Mouse (Mus musculus): ENCODE data around the gene Snapc4.

Gene Snapc4

DNA sequence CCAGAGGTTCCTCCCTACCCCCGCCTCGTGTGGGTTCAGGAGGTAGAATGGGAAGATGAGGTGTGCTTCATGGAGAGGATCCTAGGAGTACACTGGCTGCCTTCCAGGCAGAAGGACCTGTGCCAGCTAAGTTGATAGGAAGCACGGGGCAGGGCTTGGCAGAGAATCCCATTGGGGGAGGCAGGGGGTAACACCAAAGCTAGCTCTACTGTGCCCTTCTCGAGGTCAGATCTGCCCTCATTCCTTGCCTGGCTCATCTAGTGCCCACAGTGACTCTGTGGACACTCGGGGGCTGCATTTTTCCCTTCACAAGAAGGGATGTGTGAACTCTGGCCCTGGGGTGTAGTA lies 41.3 kb downstream of the Snapc4 start:
- no peak for DNase-seq (ENCODE audit: low read depth)

DNA sequence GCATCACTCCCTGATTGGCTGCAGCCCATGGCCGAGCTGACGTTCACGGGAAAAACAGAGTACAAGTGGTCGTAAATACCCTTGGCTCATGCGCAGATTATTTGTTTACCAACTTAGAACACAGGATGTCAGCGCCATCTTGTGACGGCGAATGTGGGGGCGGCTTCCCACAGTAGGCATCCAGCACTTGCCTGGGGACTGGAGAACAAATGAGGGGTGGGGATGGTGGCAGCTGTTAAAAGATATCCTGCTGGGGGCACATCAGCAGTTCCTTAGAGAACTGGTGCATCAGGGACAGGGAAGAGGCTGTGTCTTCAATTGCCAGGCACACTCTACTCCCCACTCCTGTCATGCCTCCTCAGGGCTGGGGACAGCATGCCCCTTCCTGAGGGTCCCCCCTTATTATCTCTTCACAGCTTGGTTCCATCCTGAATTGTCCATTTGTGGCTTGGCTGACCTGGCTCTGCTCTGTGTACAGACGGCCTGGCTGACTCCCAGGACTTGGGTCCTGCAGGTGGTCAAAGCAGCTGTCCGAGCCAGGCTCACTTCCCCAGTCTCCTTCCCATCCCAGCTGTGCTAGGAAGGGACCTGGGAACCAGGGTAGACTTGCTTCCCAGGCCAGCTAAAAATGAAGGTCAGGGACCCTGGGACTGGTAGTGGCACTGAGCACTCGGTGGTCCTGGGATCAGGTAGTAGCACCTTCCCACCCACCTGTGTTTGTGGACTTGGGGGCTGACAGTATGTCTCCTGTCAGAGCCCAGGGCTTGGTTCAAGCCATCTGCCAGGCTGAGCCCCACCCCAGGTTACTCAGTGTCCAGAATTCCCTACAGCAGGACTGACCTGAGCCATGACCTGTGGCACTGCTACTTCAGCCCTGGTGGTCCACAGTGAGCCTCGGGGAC lies 41.9 kb downstream of the Snapc4 start:
- no peak for DNase-seq (ENCODE audit: low read depth)

DNA sequence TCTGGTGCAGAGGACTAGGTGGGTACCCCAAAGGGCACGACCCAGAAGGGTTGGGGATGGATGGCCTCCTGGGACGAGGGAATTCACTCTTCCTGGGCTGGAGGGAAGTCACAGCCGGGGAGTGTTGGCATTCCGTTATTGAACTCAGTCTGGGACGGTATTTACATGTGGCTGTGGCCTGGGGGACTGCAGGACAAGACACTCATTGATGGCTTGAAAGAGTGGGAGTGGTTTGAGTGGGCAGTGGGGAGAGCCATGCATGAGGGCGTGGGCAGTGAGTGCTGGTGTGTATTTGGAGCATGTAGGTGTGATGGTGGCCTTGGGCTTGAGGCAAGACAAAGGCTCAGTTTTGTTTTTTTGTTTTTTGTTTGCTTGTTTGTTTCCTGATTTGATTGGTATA lies 49.8 kb downstream of the Snapc4 start:
- no peak for DNase-seq (ENCODE audit: low read depth)

DNA sequence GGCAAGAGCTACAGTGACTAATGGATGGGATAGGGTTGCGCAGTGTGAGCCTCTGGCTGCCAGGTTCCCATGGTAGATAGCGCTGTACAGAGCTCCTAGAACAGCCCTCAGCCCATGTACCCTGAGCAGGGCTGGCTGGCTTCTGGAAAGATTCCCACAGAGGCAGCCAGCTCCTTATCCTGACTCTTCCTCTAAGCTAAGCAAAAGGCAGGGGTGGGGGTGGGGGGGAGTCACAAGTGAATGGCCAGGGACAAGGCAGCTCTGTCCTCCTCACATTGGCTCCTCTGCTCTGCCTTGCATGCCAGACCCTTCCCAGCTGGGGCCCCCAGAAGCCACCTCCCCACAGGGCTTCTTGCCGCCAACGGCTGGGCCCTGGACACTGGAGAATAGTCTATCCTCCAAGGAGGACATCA lies 50.4 kb downstream of the Snapc4 start:
- DNase-seq (ENCODE audit: low read depth) = no peak

DNA sequence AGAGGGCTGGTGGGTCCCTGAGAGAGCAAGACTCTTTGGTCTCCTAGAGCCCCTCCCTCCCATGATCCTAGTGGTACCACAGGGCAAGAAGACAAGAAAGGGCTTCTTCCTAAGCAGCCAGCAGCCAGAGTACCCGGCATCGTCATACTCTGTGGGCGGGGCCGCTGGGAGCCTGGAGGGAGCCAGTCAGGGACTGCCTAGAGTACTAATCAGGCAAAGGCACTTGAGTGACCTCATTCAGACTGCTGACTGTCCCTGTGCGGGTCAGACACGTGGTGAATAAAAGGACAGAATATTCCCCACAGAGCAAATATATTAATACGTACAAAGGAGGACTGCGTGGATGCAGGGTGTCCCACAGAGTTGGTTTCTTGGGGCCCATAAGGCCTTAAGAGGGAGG lies 51.1 kb downstream of the Snapc4 start:
- no peak for DNase-seq (ENCODE audit: low read depth)

DNA sequence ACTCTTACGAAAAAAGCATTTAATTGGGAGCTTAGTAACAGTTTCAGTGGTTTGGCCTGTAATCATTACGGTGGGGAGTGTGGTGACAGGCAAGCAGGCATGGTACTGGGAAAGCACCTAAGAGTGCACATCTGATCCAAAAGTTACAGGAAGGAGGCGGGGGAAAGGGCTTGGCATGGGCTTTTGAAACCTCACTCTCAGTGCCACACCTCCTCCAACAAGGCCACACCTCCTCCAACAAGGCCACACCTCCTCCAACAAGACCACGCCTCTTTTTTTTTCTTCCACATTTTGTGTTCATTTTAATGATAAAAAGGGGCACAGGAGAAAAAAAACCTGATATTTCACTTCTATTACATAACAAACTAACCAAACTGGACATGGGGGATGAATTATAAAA lies 52.6 kb downstream of the Snapc4 start:
- peak; percentile 18 for DNase-seq (ENCODE audit: low read depth)

DNA sequence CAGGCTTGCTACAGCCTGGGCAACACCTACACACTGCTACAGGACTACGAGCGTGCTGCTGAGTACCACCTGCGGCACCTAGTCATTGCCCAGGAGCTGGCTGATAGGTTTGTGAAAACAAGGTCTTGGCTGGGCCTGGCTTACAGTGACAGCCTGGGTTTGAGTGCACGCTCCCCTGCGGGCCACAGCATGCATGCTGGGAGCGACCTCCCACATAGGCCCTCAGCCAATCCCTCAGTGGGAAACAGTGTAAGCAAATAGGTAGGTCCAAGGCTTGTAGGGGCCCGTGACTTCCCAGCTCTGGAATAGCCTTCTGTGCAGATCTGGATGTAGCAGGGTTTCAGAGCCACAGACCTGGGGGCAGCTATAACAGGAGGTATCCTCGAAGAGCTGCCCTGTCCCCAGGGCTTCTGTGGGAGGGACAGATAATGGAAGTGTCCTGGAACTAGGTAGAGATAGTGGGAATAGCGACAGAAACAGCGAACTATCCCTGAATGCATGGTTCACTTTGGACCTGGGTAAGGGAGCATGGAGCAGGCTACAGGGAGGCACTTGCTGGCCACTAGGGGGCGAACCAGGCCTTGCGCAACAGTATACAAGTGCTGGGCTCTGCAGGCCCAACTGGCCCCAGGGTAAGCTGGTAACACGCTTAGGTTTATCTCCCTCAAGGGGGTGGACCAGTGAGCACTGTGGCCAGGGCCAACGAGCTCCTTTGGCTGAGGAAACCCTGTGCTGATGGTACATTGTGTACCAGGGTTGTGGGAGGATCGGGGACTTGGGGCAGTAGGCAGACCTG lies 54.9 kb downstream of the Snapc4 start:
- peak; percentile 90 for DNase-seq (ENCODE audit: low read depth)

DNA sequence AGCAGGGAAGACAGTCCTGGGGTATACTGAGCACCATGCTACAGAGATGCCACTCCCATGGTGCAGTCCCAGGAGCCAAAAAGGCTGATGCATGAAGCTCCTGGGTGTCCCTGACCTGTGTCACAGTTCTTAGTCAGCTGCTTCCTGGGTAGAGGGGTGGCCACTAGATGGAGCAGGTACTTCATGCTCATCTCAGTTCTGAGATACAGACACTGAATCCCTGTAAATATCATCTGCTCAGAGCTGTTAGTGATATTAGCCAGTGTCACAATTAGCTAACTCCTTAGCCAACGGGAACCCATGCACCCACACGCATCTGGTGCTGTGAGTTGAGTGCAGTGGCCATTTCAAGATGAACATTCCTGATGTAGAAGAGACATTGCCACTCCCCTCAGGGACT lies 55.5 kb downstream of the Snapc4 start:
- peak; percentile 45 for DNase-seq (ENCODE audit: low read depth)

DNA sequence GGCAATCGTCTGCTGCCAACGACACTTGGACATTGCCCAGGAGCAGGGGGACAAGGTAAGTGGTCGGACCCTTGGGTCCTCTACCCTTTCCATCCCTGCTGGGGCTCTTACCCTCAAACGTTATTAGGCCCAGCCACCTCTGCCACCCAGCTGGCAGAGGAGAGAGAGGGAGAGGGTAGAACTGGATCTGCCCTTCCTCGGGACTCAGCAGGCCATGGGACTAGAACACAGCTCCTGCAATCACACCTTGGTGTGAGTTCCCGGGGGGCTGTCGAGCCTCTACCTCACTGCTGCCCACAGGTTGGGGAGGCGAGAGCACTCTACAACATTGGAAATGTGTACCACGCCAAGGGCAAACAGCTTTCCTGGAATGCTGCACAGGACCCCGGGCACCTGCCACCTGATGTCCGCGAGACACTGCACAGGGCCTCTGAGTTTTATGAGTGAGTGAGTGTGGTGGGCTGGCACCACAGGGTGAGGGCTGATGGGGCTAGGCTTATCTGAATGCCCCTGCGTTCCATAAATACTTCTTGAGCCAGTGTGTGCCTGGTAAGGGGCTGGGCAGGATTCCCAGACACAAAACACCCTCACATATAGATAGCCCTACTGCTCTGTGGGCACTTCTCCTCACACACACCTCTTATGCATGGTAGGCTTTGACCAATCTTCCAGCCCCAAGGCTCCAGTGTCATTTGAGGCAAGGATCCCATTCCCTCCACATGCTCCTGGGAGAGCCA lies 56.7 kb downstream of the Snapc4 start:
- no peak for DNase-seq (ENCODE audit: low read depth)

DNA sequence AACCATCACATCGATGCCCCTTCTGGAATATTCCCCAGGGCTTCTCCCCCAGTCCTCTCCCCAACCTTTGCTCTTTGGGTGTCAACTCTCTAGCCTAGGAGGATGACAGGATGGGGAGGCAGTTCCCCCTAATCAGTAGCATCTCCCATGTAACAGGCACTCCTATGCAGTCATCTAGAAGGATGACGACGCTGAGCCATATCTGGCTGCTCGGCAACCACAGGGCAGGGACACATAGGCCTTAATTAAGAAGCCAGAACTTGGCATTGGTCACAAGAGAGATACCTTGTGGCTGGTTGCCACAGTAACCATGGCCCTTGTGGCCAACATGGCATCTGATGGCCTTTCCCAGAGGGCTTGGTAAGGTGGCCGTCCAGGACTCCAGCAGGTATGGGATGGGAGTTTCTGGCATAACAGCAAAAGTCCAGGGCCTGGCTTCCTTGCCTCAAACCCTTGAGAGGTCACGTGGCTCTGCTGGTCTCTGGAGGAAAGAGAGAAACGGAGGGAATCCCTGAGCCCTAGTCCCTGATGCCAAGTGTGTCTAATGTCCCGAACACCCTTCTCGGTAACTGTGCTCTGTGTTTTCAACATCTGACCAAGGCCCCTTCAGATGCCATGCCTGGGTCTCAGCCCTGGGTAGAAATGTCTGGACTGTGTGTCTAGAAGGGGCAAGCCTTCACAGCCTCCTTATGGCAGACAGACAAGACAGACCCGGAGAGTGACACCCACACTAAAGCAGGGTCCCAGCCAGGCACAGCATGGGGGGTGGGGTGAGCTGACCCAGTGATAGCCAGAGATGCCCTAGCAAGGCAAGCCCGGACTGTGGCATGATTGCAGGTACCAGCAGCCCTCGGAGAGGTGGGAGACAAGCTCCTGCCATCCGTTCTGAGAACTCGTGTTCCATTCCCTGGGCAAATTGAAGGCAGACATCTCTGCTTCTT lies 59.9 kb downstream of the Snapc4 start:
- DNase-seq (ENCODE audit: low read depth) = no peak

DNA sequence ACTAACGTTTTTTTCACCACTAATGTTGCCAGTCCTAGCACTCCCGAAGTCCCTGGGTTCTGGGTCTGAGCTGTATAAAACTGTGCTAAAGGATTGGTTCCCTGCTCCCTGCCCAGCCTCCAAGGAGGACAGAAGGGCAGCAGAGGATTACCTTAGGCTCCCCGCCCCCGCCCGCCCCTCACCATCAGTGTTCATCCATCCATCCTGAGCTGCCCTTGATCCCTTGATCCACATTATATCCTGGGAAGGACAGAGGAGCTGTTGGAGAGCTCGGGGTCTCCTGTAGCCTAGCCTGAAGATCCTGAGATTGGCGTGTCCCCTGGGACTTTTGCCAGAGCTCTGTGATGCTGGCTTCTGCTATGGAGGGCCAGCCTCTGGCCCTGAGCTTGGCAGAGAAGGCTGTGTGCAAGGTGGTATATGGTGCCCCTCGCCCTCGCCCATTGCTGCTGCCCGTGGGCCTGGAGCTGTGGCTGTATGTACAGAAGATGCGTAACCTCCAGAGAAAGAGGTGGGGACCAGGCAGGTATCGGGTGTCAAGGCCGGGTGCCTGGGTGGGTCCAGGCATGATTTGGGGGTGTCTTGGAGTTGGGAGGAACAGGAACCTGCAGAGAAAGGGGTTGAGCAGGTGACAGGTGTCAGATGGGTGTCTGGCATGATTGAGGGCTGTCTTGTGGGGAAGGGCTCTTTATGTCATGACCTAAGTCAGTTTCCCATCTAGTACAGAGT lies 60.8 kb downstream of the Snapc4 start:
- DNase-seq (ENCODE audit: low read depth) = no peak

DNA sequence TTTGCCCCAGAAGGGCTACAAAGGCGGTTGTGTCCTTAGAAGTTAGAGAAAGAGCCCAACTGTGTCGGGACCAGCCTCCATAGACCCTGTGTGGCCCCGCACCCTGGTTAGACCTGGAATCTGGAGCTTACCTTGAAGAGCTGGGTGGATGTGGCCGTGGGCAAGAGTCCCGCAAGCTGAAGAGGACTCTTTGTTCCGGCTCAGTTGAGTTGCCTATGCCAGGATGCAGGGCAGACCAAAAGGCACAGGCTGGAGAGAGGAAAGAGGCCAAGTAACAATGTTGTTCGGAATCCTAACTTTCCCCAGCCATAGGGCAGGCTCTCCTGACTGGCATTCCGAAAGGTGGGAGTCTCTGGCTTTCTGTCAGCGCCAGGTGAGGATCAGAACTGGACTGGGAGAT lies 61.3 kb downstream of the Snapc4 start:
- DNase-seq (ENCODE audit: low read depth) = no peak

DNA sequence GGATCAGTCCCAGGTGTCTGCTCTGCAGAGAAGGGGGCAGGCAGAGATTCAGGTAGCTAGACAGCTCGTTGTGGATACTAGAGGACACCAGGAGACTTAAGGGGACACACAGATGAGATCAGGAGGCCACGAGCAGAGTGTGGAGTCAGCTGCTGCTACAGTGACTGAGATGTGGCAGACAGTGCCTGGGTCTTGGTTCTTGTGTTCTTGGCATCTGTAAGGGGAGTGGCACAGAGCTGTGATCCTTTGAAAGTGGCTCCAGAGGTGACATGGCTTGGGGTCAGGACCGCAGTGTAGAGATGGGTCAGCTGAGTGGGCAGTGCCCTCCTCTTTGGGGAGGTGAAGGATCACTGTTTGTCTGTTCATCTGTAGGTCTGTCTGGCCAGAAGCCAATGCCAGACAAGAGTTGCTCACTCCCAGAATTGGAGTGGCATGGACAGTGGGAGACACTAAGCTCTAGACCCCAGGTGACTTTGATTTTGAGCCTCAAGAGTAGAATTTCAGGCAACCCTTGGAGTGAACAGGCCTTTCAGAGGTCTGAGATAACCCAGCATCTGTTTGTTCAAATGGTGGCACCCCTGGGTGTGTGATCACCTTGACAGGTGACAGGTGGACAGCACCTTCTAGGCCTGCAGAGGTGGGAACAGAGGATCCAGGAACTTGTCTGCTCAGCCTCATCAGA lies 62.3 kb downstream of the Snapc4 start:
- no peak for DNase-seq (ENCODE audit: low read depth)

DNA sequence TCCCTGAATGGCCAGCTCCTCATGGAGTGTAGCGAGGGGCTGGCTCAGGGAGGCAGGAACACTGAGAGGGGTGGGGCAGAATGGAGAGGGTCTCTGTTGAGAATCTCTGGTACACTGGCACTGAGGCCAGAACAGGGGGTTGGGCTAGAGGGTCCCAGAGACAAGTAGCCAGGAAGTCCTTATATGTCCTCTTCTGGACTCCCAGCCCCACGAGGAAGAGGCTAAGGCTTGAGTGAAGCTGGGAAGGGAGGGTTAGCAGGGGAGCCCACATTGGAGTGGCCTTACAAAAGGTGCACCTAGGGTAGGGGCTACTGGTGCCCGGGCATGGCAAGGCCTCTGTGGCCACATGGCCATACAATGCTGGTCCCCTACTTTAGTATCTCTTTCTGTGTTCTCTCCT lies 63.1 kb downstream of the Snapc4 start:
- DNase-seq (ENCODE audit: low read depth) = no peak

DNA sequence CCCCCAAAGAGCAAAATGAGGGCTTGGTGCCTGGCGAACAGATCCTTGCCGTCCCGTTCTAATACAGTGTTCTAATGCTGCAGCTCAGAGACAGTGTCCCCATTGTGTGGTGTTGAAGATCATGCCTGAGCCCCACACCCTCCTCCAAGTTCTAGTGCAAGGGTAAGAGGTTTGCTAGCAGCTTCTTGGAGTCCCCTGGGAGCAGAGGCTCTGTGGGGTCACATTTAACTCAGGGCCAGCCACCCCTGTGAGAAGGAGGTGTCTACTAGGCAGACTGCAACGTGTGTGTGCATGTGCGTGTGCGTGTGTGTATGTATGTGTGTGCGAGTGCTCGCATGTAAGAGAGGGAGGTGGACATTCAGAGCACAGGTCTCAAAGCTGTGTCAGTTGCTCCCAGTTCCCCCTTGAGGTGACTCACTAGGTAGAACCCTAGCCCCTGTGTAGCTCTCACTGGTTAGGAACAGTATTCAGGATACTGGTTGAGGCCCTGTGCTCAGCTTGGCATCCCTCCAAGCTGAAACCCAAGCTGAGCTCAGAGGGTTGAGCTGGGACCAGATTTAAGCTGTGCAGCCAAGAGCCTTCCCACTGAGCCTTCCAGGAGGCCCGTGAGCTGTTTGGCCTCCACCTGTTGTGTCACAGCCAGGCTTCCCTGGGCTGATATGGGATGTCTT lies 63.7 kb downstream of the Snapc4 start:
- DNase-seq (ENCODE audit: low read depth) = peak; percentile 90

DNA sequence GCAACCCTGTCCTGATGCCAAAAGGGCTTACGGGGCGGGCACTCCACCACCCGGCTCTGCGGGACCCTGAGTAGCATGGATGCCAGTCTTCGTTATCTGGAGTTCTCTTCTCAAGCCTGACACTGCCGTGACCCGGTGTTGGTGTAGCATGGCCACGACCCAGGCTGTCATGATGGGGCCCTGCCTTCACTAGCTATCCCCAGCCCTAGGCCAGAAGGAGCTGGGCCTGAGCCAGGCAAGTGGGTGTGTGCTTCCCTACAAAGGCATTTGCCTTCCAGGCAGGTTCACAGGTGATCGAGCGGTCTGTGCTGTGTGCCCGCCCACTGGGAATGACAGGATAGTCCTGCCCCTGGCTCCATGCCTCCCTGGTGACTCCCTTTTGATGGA lies 64.5 kb downstream of the Snapc4 start:
- DNase-seq (ENCODE audit: low read depth) = peak; percentile 61

DNA sequence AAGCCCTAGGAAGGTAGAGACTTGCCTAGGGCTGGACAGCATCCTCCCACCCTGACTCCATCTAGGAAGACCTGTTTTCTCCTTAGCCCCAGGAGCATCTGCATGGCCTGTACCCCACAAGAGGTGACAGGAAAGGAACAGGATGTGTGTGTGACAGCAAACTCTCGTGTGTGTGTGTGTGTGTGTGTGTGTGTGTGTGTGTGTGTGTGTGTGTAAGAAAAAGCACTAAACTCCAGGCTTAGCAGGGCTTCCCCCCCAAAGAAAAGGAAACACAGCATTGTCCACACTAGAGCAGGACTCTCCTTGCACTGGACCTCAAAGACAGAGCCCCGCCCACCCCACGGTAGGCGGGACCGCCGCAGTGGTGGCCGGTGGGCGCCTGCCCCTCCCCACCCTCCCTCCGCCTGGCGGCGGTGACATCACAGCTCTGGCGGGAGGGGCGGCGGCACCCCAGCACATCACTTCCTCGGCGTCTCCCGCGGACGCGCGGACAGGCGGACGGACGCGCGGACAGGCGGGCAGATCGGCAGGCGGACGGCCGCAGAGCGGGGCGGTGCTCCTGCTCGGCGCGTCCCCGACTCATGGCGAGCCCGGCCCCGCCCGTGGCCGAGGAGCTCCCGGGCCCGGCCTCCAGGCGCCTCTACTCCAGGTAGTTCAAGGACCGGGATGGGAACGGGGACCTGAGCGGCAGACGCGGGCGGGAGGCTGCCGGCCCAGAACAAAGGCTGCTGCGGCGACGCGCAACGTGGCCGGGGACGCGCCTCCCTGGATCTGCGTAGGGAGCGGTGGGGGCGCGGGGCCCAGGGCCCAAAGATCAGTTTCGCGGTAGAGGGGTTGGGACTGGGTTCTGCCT lies 65.2 kb downstream of the Snapc4 start, which contains the start of gene Gpsm1:
Gene Gpsm1 (plus strand): TSS at position 444 of the 853 bp plus-strand sequence.
- peak; percentile 86 for DNase-seq (ENCODE audit: low read depth)

DNA sequence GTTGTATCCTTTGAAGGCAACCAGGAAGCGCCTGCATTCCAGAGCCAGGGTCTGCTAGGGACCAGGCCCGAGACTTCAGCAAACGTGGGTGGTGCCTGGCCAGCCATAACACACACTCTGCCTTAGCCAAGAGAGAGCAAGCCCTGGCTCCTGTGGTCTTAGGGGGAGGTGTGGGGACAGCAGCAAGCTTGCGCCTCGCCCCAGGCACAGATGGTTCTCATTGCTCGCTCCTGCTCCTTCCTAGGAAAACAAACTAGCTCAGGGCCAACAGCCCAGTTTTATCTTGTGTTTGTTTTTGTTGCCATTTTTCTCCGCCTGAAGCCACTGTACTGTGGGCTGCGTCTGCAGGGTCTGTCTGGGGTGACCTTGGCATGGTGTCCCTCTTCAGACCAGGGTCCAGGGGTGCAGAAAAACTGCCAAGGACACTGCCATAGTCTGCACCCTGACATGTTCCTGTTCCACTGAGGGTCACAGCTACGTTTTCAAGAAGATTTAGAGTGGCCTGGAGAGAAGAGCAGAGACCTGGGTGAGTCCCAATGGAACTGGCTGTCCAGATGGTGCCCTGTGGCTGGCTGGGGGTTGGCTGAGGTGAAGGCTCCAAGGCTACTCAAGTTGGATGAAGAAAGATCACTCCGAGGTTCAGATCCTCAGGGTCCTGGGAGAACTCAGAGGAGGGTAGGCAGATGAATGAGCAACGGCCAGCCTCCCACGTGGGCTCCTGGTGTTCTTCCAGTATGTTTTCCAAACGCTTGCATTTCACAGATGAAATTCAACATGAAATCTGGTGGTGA lies 66.0 kb downstream of the Snapc4 start:
- DNase-seq (ENCODE audit: low read depth) = peak; percentile 91
